Mouse (Mus musculus) WW6 (cell line): ENCODE data around the gene Epha6.
A peak's percentile ranks its signal among the peaks of the same experiment; 100 is the strongest.
"Not testable (repeated sequence)": the region's sequence is repeated elsewhere in the genome, so short reads cannot be mapped to it uniquely, and the experiment has no call there.

Experiments used
- DNase-seq: peaks from one replicate; pipeline ENCODE4 v3.0.0-alpha.2; 2013; ENCODE audit warnings: low read depth, low spot score

The Epha6 gene

DNA sequence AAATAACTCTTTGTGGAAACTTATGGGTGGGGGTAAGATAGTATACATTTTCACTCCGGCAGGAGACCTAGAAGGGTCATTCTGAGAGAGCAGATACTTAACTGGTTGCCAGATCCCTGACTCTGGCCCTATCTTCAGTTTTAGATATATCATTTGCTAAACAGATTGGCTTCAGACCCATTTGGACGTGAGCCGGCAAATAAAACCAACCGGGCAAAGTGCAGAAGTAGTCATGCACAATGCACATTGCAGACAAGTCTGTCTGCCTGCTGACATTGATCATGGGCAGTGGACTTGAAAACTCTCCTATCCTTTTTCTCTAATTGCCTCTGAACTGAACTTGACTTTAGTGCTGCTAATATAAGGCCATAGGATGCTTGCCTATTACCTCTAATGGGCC is 681.6 kb downstream of the Epha6 start:
- DNase-seq, result no peak

DNA sequence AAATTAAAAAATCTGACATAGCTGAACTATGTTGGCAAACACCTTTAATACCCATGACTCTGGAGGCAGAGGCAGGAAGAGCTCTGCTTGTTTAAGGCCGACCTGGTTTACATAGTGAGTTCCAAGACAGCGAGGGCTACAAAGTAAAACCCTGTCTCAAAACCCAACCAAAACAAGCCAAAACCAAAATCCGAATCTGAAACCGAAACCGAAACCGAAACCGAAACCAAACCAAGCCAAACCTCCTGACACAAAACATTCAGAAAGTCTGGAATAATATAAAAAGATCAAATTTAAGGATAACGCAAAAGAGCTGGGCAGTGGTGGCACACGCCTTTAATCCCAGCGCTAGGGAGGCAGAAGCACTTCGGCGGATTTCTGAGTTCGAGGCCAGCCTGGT is 725.3 kb downstream of the Epha6 start:
- no peak for DNase-seq

DNA sequence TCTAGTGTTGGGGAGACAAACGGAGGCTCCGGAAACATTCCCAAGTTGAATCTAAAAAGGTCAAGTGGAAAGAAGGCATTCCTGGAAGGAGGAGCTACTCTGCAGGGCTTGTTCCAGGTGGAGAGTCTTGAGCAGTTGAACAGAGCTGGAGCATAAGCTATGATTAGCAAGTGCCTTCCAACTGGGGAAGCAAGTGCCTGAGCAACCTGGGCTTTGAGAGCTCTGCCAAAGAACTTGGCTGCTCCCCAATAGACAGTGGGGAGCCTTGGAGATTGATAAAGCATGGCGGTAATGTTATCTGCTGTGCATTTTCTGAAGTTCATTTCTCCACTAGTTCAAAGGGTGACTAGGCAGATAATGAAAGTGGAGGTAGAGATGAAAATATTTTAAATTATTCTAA is 733.5 kb downstream of the Epha6 start:
- DNase-seq, result no peak

DNA sequence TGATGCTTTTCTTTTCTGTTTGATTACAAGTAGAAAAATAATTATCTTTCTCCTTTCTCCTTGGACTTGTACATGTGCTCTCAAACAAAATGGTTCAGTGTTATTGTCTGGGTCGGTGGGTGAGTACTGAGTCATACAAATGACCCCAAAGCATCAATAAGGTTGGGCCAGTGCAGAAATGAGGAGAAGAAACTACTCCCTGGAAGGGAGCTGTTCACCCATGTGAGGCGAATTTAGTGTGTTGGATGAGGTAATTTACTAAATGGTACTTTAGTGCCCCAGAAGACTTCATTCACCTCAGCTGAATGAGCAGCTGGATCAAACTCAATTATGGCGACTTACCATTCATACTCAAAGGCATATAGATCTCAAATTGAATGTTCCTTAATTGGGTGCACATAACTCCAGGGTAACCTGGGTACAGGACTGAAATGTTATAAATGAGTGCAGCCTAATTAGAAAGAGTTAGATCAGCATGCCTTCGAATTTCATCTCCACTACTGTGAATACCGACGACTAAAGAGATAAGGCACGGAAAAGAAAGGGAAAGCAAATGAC is 751.1 kb downstream of the Epha6 start:
- DNase-seq, result no peak

DNA sequence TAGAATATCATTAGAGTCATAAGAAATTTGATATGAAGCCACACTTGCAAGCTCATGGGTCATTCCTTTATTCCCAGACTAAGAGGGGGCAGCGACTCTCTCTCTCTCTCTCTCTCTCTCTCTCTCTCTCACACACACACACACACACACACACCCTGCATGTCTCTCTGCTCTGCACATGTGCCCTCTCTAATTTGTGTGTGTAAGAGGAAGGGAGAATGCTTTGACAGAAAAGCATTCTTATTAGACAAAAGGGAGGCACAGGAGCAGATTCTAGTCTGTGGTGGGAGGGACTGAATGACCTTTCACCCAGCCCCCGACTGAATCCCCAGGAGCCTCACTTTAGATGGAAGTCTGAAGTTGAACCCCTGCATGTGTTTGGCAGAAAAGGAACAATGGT is 752.6 kb downstream of the Epha6 start:
- no peak for DNase-seq

DNA sequence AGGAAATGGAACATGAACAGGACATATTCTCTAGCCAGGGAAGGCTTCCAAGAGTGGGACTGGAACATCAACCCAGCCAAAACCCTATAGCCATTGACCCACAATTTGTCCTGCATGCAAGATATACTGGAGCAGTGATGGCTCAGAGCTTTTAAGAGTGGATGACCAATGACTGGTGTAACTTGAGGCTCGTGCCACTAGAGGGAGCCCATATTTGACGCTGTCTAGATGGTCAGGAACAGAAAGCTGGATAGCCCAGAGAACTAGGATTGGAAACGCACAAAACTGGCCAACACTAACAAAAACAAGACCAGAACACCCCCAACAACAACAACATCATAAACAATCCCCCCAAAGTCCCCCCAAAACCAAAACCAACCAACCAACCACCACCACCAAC is 758.8 kb downstream of the Epha6 start:
- DNase-seq, result no peak

DNA sequence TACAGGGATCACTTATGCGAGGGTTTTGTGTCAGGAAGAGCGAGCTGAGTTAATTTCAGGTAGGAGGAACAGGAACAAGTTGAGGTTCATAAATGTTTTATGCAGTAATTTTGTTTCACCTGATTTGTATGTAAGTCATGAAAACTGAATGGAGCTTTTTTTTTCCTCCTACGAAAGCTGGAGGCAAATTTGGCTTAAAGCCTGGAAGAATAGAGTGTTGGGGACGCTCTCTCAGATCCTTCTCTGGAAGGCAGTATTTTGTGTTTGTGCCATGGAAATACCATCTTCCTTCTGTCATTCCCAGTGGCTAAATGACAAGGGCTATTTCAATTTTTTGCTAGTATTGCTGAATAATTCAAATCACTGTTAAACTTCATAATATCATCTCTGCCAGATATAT is 768.6 kb downstream of the Epha6 start:
- no peak for DNase-seq

DNA sequence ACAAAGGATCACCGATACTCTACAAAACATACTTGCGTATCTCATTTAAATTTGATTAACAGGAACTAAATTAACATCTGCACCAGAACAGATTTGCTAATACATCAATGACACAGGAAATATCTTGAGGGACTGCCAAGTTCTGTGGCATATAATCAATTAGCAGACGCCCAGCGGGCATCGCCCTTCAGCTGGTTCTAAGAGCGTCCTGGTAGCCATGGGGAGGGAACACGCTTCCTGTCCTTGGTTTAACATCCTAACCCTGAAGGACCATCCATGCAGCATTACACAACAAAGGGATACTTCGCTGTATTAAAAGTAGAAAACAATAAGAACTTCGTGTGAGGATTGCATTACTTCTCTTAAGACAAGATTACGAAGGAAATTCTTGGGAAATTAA is 769.0 kb downstream of the Epha6 start:
- no peak for DNase-seq

DNA sequence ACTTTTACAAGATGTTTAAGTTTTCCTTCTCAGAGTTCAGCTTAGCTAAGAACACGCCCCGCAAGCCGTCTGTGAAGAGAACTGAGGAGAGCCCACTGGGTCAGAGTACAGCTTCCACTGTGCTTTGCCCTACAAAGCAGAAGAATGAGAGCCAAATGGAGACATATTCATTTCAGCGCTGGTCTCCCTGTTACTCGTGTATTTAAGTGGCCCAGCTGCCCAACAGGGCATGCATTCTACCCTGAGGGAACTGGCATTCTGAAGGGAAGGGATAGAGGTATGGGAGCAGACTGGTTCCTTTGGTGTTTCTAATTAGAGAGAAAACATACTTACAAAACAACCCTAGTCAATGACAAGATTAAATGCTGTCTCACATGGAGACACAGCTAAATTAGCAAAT is 772.9 kb downstream of the Epha6 start:
- no peak for DNase-seq

DNA sequence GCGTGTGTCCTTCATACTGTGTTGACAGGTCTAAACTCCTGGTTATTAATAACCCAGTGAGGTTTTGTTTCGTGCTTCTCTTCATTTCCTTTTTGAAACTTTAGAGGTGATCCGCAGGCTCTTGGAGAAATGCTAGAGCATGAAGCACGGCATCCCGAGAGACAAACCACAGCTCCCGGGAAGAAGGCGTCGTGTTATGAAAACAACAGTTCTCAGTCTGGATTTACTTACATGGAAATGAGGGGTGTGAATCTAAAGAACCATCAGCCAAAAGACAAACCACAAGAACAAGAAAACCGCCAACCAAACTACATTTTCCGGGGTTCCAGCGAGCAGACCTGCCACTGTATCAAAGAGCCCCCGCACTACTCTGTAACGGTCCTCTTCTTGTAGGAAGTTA is 775.7 kb downstream of the Epha6 start:
- no peak for DNase-seq

DNA sequence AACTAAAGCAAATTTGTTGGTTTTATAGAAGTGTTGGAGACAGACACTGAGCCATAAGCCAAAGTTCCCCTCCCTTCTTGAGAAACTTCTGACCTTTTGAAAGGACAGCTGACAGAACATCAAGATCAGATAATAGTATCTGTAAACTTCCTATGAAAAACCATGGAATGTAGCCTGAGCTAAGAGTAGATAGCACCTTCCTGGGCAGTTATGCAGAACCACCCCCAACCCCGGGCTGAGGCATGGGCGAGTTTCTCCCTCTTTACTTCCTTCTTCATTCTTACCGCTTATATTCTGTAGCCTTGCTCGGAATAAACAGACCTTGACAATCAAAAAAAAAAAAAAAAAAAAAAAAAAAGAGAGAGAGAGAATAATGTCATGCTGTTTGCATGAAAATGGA is 805.5 kb downstream of the Epha6 start:
- DNase-seq, result not testable (repeated sequence)

DNA sequence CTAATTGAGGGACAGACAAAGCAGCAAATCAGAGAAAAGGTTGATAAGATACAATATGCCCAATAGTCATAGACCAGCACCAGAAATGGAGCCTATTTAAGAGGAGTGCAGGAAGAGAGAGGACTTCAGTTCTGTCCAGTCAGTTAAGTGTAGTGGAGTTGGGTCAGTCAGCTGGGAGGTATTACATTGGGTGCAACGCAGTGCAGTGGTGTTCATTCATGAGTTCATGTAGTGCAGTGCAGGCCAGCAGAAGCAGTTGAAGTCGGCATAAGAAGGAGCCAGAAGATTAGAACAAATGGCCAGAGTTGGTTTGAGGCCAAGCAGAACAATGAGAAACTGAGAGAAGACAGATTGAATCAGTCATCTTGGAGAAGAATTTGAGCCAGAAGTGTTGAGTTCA is 833.0 kb downstream of the Epha6 start:
- no peak for DNase-seq

DNA sequence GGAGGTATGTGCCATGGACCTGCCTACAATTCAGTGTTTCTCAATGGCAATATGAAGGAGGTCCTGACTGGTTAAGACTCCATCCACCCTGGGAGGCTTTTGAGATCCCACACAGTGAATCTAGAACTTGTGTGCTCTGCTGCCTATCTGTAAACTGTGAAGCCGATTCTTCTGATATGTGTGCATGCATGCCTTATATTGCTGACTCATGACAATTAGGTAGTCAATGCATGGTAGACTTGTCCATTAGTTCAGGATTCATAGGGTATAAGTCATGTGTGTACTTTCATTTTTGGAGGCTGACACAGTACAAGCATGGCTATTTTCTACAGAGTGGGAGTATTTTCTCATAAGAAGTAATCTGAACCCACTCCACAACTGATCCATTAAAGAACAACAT is 834.9 kb downstream of the Epha6 start:
- no peak for DNase-seq

DNA sequence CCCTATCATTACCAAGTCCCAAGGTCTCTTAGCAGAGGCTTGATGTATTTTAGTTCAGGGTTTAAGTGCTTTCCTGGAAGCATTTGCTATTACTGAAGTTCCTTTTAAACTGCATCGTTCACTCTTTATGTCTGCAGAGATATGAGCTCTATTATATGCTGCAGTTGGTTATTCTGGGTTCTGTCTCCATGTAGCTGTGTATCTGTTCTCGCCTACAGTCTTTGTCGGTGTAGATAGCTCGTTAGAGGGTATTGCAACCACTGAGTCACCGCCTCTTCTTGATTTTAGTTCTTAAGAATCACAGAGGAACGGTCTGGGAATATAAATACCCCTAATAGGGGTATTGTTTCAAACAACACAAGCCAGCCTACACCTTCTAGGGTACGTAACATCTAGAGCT is 835.4 kb downstream of the Epha6 start:
- no peak for DNase-seq

DNA sequence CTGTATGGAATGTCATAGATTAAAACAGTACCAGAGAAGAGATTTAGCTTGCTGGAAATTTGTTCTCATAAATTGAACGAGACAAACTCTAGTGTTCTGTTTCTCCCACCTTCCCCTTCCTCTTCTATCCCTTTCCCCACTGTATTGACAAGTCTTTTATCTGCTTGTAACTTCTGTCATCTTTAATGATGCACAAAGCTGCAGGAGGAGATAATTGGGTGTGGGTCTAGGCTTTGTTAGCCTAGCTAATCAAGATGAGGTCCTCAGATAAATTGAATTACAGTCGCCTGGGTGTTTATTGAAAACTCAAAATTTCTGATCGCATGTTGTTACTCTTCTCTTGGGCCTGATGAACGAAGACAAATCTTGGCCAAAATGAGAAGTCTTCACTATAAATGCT is 844.5 kb downstream of the Epha6 start:
- no peak for DNase-seq

DNA sequence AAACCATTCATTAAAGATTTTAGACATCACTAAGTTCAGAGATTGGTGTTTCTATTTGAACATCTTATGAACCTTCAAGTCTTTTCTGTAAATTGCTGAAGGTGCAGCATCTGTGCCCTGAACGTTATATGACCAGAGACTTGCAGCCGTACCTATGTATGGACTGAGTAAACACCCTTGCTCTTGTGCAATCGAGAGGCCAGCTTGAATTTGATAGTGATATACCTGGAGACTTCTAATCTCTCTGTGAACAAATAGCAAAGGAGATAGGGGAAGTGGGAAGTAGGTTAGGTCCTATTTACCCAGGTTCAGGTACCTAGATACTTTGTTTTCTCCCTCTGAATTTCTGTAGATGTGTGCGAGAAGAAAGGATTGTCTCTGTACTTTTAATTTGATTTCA is 854.4 kb downstream of the Epha6 start:
- no peak for DNase-seq

DNA sequence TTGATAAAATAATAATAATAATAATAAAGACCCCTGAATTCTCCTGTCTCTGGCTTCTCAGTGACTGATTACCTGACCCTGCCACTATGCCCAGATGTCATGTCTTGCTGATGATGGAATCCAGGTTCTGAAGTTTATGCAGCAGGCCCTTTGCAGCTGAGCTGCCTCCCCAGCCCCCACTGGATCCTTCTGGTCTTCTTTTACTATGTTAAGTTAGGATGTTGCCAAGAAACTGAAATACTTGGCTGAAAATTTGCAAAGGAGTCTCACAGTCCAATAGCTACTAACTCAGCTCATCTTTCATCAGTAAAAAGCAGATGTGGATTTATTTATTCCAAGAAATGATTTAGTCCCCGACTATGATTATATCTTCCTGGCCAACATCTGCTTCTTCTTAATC is 861.7 kb downstream of the Epha6 start:
- DNase-seq, result no peak

DNA sequence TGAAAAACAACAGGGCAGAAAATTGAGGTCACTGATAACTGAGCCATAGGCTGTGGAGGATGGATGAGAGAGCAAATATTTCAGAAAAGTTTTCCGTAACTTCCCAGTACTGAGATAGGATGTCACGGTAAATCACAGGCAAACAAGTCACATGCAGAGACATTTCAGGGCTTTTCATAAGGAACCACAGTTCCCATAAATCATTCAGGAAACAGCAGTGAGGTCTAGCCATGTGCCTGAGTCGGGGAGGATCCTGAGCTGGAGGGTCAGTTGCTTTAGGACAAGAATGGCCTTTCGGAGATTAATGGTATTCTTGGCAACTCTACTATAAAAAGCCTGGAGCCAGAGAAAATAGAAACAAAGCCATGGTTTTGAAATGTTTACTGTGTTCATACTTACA is 889.8 kb downstream of the Epha6 start:
- no peak for DNase-seq

DNA sequence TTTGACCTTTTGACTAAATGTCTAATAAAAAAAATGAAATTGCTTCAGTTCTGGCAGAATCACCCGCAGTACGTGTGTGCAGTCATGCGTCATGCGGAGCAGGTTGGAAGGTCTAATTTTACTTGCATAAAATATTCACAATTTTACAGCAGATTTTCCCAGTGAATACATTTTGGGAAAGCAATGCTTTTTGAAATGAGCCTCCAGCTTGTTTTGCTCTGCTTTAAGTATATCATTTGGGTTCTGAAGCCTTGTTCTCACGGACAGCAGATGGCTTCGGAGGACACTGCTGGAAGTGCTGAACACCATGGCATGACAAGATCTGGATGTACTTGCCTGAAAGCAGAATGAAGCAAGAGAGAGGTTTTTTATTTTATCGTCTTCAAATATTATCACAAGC is 912.1 kb downstream of the Epha6 start:
- DNase-seq, result no peak

DNA sequence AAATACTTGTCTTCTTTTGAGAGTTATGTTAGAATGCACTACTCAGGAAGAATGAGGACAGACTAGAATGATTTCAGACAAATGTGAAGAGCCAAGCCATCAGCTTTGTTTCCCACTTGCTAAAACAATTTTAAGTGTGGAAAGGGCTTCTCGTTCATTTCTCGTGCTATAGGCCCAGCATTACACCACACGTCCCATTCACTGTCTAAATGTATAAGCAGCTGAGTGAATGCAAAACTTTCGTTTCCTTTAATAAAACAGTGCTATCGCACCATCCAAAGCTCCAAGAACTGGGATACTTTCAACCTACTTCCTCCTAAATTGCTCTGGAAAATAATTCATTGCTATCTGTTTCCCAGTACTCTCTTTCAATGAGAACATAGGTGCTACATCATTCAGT is 916.2 kb downstream of the Epha6 start:
- no peak for DNase-seq

DNA sequence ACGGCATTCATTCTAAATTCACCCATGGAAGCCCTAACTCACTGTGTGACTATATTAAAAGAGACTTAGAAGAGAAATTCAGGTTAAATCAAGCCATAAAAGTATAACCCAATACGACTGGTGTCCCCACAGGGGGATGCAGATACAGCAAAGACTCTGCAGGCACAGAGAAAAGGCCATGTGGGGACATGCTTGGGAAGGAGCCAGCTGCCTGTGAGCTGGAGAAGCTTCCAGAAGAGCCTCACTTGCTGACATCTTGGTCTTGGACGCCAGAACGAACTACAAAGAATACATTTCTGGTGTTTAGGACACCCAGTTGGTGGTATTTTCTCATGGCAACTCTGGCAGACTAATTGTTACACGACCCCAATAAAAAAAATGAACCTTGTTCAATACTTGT is 920.2 kb downstream of the Epha6 start:
- no peak for DNase-seq

DNA sequence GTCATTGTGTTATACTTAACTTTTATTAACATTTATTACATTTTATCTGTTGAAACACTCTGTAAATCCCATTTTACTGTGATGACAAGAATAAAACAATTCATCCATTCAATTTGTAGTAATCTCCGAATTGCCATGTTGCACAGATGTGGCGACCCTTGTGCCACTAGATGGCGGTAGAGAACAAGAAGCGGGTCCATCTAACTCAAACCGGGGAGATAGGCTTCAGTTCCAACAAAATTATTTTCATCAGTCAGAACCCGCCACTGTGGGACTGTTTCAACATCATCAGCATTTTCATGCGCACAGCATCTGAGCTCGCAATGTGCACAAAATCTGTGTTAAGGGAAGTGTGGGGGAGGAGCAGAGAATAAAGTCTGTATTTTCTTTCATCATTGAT is 921.9 kb downstream of the Epha6 start:
- peak; percentile 18 for DNase-seq

DNA sequence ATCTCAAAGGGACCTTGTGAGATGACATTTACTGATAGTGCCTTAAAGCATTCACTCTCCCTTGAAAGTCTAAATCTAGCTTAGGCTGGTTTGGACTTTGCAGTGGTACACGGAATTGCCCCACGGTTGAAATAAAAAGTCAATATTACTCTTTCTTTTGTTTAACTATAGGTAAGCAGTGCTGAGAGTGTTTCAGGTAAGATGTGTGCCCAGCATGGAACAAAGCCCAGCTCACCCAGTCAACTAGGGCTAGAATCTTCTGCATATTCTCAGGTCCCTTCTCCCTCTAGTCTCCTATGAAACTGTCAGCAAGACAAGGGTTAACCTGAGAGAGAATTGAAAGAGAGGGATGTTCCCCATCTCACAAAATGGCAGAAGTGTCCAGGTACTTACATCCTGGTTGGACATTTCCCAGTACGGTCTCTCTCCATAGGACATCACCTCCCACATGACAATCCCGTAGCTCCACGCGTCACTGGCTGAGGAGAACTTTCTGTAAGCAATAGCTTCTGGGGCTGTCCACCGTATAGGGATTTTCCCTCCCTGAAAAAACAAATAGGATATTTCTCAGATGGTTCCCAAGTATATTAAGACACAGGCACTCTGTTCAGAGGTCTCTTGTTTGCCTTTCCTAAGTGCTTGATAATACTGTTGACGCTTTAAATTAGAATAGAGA is 923.0 kb downstream of the Epha6 start:
- DNase-seq, result no peak

DNA sequence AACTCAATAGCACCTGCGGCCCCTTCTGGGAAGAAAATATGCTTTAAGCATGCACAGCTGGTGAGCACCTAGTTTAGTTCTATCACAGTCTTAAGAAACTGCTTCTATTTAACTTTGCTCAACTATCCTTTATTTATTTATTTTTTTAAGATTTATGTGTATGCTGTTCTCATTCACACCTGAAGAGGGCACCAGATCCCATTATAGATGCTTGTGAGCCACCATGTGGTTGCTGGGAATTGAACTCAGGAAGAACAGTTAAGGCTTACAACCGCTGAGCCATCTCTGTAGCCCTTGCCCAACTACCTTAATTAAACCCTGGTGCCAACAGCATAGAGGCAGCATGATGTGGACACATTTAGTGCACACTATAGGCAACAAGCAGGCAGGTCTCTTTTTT is 938.4 kb downstream of the Epha6 start:
- DNase-seq, result no peak
